Mouse (Mus musculus) cerebral cortex, adult 2 months (tissue): ENCODE measurements around the gene Ift57.

Experiments used
- WGBS: fragments of 180-500 bp; shearing (Covaris S2); methylation state at CpG from one replicate; pipeline ENCODE4 v1.1.7; 2018; 5-methylcytosine and 5-hydroxymethylcytosine counted together

The Ift57 gene

DNA sequence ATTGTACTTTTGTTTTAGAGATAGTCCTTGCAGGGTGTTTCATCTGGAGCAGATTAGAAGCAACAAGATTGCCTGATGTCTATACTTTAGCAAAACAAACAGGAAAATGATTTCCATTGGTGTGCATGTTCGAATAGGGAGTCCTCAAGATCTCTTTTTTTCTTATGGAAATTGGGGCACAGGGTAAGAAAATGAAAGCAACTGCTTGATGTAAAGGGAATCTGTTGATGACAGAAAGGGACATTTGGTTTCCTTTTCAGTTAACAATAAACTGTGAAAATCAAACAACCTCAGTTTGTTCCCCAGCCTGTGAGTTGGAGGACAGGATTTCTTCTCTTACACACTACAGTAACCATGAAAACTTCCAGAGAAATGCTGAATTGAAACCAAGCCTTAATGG, 53.9 kb downstream of the Ift57 start:
- 60% methylated on average over 1 of the region's 1 CpGs for WGBS

GRCm38 (mm10) chr16:49753318-49753717, 54.3 kb downstream of the Ift57 start:
- WGBS, result 65% methylated on average over 3 of the region's 3 CpGs

- 93% methylated on average over 17 of the region's 17 CpGs for WGBS
Observed at GRCm38 (mm10) chr16:49760517-49761203, 61.6 kb downstream of the Ift57 start.

DNA sequence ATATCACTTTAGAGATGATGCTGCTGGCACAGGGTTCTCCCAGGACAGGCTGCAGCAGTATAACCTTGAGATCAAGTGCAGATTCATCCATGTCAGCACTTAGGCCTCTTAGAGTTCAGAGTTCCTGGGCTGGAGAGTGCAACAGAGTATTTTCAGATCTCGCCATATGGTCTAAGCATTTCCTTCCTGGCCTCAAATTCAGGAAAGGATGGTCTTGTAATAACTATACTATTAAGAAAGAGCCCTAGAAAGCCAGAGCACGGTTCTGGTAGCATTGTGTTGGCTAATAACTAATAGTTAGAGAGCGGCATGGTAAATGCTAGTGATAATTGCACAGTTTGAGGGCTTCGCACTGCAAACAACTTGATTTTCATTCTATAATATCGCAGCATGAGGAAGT, 62.9 kb downstream of the Ift57 start:
- WGBS, result 85% methylated on average over 5 of the region's 5 CpGs

- 60% methylated on average over 3 of the region's 3 CpGs for WGBS
Observed at GRCm38 (mm10) chr16:49766326-49766725, 67.3 kb downstream of the Ift57 start.

DNA sequence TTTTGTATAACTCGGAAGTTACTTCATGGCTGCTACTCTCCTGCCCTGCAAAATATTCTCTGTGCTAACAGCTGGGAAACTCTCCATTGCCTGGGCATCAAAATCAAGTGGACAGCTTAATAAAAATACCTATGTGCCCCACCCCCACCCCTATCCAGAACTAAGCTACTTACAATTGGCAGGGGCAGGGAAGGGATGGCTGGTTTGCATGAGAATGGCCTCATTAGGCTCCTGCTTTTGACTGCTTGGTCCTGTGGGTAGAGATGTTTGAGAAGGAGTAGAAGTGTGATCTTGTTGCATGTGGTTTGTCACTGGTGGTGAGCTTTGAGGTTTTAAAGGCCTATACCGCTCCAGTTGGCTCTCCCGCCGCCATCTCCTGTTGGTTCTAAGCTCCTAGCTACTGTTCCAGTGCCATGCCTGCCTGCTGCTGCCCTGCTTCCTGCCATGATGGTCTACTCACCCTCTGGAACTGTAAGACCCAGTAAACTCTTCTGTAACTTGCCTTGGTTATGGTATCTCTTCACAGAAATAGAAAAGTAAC, 69.5 kb downstream of the Ift57 start:
- 90% methylated on average over 4 of the region's 4 CpGs for WGBS

- WGBS, result 77% methylated on average over 2 of the region's 2 CpGs
Observed at GRCm38 (mm10) chr16:49769831-49770261, 70.8 kb downstream of the Ift57 start.

DNA sequence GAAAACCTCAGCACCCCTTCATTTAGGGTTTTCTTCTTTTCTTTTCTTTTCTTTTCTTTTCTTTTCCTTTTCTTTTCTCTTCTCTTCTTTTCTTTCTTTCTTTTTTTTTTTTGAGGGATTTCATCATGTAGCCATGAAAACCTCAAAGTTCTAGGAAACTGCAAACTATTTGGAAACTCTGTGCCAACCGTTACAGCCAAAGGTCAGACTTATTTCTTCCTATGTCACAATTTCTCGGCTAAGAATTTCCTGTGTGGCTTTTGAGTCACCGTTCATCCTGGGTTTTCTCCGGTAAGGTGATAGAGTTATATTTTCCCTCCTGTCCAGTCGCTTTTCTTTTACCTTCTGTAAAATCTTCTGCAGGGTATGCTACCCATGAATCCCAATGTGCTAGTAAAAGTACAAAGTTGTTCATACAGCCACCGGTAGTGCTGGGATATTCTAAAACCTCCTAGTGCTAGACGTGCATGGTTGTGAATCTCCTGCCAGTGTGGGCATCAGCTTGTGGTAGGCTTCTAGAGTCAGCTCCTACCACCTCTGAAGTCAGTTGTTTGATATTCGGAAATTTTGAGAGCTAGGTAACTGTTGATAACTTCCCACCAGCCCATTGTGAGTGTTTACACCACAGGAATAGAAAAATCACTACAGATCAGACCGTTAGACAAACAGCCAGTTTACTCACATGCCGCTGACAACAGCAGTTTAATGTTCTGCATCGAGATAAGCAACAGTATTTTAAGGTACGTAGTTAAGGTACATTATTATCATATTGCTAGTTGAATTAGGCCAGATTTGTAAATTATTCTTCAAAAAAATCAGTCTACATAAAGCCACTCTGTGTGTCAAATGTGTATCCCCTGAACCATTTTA, 71.5 kb downstream of the Ift57 start:
- WGBS, result 90% methylated on average over 12 of the region's 12 CpGs

GRCm38 (mm10) chr16:49771609-49772396, 72.8 kb downstream of the Ift57 start:
- WGBS, result 67% methylated on average over 7 of the region's 7 CpGs

DNA sequence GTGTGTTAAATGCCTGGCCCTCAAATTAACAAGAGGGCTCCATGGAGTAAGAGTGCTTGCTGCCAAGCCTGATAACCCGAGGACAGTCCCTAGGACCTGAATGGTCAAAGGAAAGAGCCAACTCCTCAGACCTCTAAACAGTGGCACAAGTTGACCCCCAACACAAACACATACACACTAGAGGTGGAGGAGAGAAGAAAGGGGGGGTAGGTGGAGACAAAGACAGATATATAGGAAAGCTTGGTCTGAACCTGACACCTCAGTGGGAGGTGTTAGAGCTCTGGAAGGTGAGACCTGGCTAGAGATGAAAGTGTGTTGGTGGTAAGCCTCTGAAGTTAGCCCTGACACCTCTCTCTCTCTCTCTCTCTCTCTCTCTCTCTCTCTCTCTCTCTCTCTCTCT, 73.5 kb downstream of the Ift57 start:
- WGBS, result 73% methylated on average over 1 of the region's 1 CpGs

GRCm38 (mm10) chr16:49773068-49773467, 74.0 kb downstream of the Ift57 start:
- 90% methylated on average over 1 of the region's 1 CpGs for WGBS

DNA sequence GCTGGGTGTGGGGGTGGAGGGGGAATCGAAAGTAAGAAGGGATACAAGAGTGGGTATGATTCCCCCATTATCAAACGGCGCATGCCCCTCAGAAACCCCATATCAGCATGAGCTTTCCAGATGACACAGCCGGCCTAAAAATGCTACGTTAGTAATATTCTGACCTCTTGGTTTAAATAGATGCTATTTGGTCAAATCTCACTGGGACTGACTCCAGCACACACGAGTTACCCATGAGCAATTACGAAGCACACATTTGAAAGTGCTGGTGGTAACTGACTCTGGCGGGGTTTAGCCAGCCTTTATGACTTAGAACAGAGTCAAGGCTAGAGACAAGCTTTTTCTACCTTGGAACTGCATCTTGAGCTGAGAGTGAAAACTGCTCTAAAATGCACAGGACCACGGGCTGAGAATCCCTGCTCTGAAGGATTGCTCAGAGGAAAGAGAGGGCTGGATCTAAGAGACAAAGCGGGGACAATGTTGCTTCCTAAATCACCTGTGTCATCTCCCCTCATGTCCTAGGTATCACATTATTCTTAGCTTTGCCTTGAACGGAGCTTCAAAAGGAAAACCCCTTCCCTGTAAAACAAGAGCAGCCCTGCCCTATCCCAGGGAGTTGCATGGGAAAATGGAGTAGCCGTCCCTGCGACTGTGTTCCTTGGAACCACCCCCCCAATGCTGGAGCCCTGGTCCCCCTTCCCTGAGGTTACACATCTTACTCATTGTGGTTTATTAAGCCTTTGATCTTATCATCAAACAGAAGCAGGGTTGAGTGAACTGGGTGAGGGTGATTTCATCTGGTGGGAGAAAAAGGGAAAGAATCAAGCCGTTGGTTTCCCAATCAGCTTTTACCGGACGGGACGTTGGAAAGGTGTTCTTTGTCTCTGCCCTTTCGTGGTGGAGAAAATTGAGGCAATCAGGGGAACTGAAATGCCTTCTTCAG, 75.3 kb downstream of the Ift57 start:
- WGBS, result 92% methylated on average over 18 of the region's 18 CpGs

DNA sequence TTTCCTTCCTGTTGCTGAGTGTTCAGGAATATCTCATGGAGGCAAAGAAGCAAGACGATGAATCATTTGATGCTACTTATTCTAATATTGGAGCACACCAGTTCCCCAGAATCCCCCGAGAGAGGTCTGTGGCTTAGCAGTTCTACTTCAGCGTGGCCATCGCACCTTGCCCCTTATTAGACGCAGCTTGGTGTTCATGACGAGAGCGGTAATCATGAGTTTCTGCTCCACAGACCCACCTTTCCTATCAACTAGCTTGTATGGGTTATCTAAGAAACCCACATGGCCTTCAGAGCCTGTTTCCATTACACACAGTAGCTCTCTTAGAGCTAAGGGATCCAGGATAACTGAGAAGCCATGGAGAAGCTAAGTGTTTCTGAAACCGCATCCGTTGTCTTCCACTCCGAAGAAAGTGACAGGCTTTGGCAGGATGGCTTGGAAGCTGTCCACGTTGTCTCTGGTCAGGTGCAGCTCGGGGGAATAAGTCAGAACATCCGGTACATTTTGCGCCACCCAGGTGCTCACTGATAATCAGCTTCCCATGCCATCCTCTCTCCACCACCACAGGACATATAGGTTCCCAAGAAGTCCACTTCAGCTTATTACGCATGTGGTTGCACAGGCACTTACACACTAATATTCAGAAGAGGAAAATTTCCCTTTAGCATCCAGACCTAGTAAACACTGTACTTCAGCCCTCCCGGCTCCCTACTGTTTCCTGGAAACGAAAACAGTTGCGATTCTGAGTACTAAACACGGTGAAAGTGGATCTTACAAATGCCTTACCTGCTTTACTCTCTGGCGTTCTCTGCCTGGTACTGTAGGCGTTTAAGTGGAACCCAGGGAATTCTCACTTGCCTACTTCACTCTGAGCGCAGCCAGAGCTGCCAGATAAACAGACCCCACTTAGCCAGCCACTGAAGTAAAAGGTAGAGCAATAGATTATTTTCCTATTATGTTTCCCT, 76.3 kb downstream of the Ift57 start:
- 81% methylated on average over 22 of the region's 22 CpGs for WGBS

DNA sequence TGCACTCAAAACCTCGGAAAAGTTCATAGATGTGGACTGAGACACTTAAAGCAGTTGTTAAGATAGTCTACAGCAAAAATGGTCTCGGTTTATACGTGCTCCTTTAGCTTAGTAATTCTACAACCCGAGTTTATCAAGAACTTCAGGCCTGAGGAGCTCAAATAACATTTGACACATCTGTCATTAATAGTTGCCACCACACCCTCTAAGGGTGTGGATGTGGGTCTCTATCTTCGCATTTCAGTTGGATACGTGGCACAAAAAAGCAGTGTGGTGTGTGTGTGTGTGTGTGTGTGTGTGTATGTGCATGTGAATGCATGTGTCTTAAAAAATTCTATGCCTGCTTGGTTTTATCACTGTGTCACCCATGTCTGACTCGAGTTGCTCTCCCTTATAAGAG, 77.9 kb downstream of the Ift57 start:
- 89% methylated on average over 7 of the region's 7 CpGs for WGBS

DNA sequence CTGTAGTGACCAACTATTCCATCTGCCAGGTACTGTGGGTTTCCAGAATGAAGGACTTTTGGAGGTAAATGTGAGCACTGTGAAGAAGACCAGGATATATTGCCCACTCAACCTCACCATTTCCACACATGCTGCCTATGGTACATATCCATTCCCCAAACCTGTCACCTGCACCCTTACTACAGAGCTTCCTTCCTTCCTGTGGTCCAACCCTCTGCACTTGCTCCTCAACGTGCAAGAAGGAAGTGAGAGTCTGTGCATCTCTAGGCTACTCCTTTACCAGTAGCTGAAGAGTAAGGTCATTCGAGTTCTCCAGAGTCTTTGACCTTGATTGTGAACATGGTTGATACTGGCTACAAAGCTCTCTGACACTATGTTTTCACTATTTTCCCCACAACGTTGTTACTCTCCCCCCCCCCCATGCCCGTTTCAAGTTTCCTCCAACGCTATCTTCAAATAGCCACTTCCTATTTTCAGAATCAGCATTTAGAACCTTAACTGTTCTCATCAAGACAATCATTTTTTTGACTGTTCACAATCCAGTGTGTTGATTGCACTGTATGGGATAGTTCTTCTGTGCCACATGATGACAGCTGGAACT, 82.6 kb downstream of the Ift57 start:
- WGBS, result 73% methylated on average over 5 of the region's 5 CpGs

DNA sequence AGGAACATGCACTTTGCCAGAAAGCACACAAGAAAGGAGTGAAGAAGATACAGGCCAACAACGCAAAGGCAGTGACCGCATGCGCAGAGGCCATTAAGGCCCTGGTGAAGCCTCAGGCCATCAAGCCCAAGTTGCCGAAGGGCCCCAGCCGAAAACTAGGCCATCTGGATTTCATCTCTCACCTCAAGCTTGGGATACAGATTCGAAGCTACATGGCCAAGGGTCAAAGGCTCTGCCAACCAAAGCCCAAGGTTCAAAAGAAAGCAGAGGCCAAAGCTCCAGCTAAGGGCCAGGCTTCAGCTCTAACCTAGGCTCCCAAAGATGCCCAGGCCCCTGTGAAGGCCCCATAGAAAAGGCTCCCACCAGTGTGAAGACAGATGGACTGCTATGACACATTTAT, 87.1 kb downstream of the Ift57 start:
- 96% methylated on average over 6 of the region's 6 CpGs for WGBS

DNA sequence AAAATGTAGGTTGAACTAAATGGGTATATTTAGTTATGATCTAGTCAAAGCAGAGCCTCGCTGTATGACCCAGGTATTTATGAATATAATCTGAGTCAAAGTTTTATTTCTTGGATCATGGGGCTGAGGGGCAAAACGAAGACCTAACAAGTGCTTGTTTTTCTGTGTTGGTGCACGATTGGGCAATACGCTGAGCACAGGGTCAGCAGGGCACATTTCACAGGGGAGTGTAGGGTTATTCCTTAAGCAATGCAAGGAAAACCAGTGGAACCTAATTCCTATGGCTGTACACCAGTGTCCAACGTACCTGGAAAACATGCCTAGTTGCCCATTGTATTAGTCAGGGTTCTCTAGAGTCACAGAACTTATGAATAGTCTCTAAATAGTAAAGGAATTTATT, 88.7 kb downstream of the Ift57 start:
- 95% methylated on average over 5 of the region's 5 CpGs for whole genome bisulfite sequencing

DNA sequence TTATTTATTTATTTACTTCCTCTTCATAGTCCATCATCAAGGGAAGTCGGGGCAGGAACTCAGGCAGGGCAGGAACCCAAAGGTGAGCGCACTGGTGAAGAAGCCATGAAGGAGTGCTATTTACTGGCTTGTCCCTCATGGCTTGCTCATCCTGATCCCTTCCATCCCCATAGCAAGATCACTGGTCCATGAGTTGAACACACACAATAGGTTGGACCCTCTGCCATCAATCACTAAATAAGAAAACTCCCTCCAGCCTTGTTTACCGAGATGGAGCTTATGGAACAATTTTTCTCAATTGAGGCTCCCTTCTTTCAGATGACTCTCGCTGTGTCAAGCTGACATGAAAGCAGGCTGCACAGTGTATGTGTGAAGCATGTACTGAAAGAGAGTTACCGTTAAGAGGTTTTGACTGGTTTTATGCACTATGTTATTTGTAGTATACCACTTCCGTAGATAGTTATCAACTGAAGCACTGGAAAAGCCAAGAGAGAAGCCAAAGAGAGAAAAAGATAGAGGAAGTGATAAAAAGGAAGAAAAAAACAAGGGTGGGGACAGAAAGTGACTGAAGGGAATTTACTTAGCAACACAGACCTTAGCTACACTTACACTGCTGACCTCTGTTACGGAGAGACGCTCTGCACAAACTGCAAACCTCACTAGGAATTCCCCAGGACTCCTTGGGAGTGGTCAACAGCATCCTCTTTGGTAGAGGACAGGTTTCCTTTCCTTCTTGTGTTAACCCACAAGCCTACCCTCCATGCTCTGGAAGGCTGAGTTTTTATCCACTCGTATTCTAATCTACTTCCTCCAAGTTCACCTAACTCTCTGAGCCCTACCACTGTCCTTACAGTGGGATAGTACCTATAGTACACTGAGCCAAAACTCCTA, 91.8 kb downstream of the Ift57 start:
- 90% methylated on average over 9 of the region's 9 CpGs for WGBS
